Mouse (Mus musculus) cerebral cortex, adult 2 months (tissue): Measurements from ENCODE around the gene Krt34.

Source experiments
- WGBS: fragments of 180-500 bp; shearing (Covaris S2); methylation state at CpG from one replicate; pipeline ENCODE4 v1.1.7; 2018; 5-methylcytosine and 5-hydroxymethylcytosine counted together

Gene Krt34

DNA sequence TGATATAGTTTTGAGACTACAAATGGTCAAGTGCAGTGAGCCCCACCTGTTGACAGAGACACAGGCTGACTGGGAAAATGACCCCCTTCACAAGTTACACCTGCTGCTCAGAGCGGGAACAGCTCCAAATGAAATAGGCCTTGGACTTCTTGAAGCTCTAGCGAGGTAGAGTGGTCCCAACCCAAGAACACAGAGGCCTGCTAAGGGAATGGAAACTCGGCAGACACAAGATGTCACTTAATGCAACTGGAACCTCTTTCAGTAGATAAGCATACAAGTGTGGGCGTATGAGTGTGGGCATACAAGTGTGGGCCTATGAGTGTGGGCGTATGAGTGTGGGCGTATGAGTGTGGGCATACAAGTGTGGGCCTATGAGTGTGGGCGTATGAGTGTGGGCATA lies 42.3 kb downstream of the Krt34 start:
- 91% methylated on average over 7 of the region's 7 CpGs for WGBS

DNA sequence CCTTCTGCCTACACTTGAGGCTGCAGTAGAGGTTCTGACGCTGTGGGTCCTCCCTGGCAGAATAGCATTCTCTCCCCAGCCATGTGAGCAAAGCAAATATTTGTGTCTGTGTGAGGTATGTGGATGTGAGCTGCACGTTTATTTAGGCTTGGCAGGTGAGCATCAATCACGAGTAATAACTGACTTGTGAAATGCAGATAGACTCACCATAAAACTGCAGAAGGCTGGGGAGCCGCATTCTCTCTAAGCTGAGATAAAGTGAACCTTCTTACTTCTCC lies 47.0 kb downstream of the Krt34 start:
- WGBS, result 70% methylated on average over 4 of the region's 4 CpGs

DNA sequence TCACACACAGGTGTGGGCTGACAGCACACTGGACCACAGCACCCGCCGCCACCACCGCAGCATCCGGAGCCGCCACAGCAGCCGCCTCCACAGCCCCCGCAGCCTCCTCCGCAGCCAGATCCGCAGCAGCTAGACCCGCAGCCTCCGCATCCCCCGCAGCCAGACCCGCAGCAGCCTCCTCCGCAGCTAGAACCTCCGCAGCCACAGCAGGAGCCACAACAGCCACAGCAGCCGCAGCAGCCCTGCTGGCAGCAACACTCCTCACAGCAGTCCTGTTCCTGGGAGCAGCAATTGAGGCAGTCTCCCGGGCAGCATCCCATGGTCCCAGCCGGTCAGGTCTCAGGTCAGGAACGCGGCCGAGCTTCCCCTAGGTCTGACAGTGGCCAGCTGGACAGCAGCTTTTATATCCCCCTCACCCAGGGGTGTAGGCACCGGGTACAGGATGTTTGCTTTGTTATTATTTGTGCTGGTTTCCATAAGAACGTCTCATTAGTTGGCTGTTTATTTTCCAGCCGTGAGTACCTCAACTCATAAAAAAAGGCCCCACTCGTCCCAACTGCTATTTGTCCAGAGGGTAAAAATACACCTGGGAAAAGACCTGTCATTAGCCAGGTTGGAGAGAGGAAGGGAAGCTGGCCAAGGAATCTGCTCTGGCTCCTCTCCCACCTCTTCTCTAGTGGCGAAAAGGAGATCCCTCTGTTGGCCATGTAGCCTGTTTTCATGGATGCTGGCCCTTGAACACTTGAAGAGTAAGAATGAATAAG lies 47.6 kb downstream of the Krt34 start, which contains the start of gene Krtap17-1:
Gene Krtap17-1 (minus strand): TSS at position 375 of the 764 bp plus-strand sequence.
- WGBS, result 19% methylated on average over 25 of the region's 26 CpGs

DNA sequence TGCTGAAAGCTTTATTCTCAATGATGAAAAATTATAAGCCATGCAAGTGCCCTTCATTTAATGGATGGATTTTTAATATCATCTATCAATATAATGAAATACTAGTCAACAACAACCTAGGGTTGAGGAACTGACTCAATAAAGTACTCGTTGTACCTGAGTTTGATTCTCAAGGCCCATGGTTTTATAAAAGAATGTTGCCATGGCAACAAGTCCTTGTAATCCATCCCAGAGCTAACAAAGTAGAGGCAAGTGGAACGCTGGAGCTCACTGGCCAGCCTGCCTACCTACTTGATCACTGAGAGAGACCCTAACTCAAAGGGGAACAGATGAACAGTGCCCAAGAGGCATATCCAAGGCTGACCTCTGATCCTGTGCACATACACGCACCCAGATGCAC lies 50.8 kb downstream of the Krt34 start:
- WGBS, result 55% methylated on average over 3 of the region's 3 CpGs

DNA sequence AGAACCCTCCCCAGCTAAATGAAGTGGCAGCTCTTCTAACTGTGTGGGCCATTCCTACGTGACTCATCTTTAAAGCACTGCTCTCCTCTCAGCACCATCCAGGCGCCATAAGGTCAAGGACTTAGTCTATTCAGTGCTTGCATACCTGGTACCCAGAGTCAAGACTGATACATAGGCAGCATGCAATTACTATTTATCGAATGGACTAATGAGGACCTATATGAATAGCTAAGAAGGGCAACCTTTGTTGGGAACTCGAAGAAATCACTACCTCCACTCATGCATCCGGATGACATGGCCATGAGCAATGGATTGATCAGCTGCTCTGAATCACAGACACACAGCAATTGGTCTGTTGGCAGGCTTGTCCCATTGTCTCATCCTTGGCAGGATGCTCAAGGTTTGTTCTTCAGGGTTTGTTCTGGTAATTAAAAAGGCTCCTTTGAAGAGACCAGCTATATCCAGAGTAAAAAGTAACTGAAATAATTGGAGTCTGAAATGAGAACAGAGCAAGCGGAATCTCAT lies 51.4 kb downstream of the Krt34 start:
- WGBS, result 73% methylated on average over 6 of the region's 6 CpGs

DNA sequence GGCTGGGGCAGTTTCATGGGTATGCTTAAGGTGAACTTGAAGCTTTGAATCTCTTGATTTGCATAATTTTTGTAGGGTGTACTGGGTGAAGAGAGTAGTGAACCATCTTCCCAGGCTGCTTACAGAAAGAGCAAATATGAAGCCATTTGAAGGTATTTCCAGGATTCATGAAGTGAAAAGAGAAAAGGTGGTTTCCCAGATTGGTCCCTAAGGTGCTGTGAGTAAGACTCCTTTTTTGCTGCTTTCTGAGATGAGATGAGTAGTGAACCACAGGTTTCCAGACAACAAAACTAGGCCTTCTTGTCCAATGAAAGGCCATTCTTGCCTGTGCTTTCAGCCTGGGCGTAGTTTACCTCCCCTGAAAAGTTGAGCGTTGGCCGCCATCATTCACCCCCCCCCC lies 52.8 kb downstream of the Krt34 start:
- WGBS, result 96% methylated on average over 3 of the region's 3 CpGs
